Mouse (Mus musculus) bone marrow, adult 2 months (tissue): ENCODE data around the gene BC052040.

Experiments used
- CTCF ChIP-seq: fragments of 200-500 bp; IDR thresholded peaks from 2 replicates; pipeline ENCODE4 v1.5.1; 2011; ENCODE audit warnings: low read length, control low read depth; ENCODE audit not compliant: control insufficient read depth, insufficient read depth
- POLR2A ChIP-seq: fragments of 200-500 bp; IDR thresholded peaks from 2 replicates; pipeline ENCODE4 v1.6.1; 2011; ENCODE audit warnings: low read depth, mild to moderate bottlenecking, control low read depth, low read length, borderline replicate concordance; ENCODE audit not compliant: control insufficient read depth

GRCm38 (mm10) chr2:115631826-115632225, 50.3 kb downstream of the BC052040 start:
- TF ChIP-seq POLR2A, result no peak
- no peak for TF ChIP-seq CTCF
